Mouse (Mus musculus): Measurements from ENCODE around the gene Crhr1.

- TF ChIP-seq POLR2A (IDR thresholded peaks at IDR 0.05; ENCODE audit: insufficient read depth, low read depth, low read length) (no peak), CTCF (IDR thresholded peaks at IDR 0.05) (no peak), EP300 (IDR thresholded peaks at IDR 0.05; ENCODE audit: insufficient read depth, low read depth, low read length) (no peak)
Observed at GRCm38 (mm10) chr11:104182141-104182540, 49.5 kb downstream of the Crhr1 start.
